Mouse (Mus musculus): ENCODE results near the gene Gse1. TPM values are rescaled to one million over a fixed set of nuclear protein-coding genes. Genes with fewer than 3 reads are reported as not detected.

Gene Gse1
- polyA plus RNA-seq, 1 experiment from 2014 or later, result 20.7 TPM

- H3K36me3 ChIP-seq (ENCODE audit: control insufficient read depth, insufficient read depth, low read length), result no peaks in the 10 kb centered on the region
- ATAC-seq (ENCODE audit: low FRiP score), result no peak
- no peak overlapping the region for H3K27ac ChIP-seq (ENCODE audit: low read depth, low read length)
- H3K4me3 ChIP-seq (ENCODE audit: low read depth, low read length), result no peak overlapping the region
- H3K4me1 ChIP-seq (ENCODE audit: control insufficient read depth, insufficient read depth, low read length), result peaks cover 8% of the 10 kb centered on the region
- WGBS, result 84% methylated on average over 5 of the region's 5 CpGs
- no peaks in the 10 kb centered on the region for H3K27me3 ChIP-seq (ENCODE audit: control insufficient read depth, insufficient read depth, low read length)
- H3K4me2 ChIP-seq, result no peak overlapping the region
- no peak for DNase-seq (ENCODE audit: low spot score, missing footprints)
- H3K9ac ChIP-seq (ENCODE audit: low read length), result no peak overlapping the region
- no peaks in the 10 kb centered on the region for H3K9me3 ChIP-seq (ENCODE audit: control insufficient read depth, low read length)
Observed at GRCm38 (mm10) chr8:120247618-120248017, 19.4 kb downstream of the Gse1 start.

GRCm38 (mm10) chr8:120248031-120248430 is 19.8 kb downstream of the Gse1 start:
- Histone ChIP-seq H3K27me3 (ENCODE audit: control insufficient read depth, insufficient read depth, low read length) (no peaks in the 10 kb centered on the region), H3K4me1 (ENCODE audit: control insufficient read depth, insufficient read depth, low read length) (peaks cover 8% of the 10 kb centered on the region), H3K9ac (ENCODE audit: low read length) (no peak overlapping the region), H3K9me3 (ENCODE audit: control insufficient read depth, low read length) (no peaks in the 10 kb centered on the region), H3K27ac (ENCODE audit: low read depth, low read length) (no peak overlapping the region), H3K4me3 (ENCODE audit: low read depth, low read length) (no peak overlapping the region), H3K4me2 (no peak overlapping the region), H3K36me3 (ENCODE audit: control insufficient read depth, insufficient read depth, low read length) (no peaks in the 10 kb centered on the region)
- ATAC-seq (ENCODE audit: low FRiP score), result no peak
- DNase-seq (ENCODE audit: low spot score, missing footprints), result no peak
- WGBS, result 91% methylated on average over 7 of the region's 7 CpGs

DNA sequence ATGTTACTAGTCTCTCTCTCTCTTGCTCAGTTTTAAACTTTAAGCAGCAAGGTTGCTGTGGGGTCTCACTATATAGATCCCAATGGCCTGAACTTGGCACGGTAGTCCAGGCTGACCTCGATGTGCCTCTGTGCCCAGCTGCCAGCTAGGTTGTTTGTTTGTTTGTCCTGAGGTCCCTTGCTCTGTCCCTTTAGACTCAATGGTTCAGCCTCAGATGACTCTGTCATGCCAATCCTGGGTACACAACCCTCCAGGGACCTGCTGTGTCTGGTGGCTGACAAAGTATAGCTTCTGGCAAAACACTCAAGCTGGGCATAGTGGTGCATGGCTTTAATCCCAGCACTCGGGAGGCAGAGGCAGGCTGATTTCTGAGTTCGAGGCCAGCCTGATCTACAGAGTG is 20.2 kb downstream of the Gse1 start:
- H3K9me3 ChIP-seq (ENCODE audit: control insufficient read depth, low read length), result no peaks in the 10 kb centered on the region
- no peak for DNase-seq (ENCODE audit: low spot score, missing footprints)
- no peak overlapping the region for H3K4me3 ChIP-seq (ENCODE audit: low read depth, low read length)
- no peak overlapping the region for H3K27ac ChIP-seq (ENCODE audit: low read depth, low read length)
- no peaks in the 10 kb centered on the region for H3K27me3 ChIP-seq (ENCODE audit: control insufficient read depth, insufficient read depth, low read length)
- no peak for ATAC-seq (ENCODE audit: low FRiP score)
- peaks cover 8% of the 10 kb centered on the region for H3K4me1 ChIP-seq (ENCODE audit: control insufficient read depth, insufficient read depth, low read length)
- no peak overlapping the region for H3K4me2 ChIP-seq
- H3K36me3 ChIP-seq (ENCODE audit: control insufficient read depth, insufficient read depth, low read length), result no peaks in the 10 kb centered on the region
- H3K9ac ChIP-seq (ENCODE audit: low read length), result no peak overlapping the region
- WGBS, result 94% methylated on average over 4 of the region's 4 CpGs

- 73% methylated on average over 9 of the region's 9 CpGs for WGBS
- DNase-seq (ENCODE audit: low spot score, missing footprints) (no peak), ATAC-seq (ENCODE audit: low FRiP score) (no peak)
- no peaks in the 10 kb centered on the region for H3K36me3 ChIP-seq (ENCODE audit: control insufficient read depth, insufficient read depth, low read length)
- no peak overlapping the region for H3K4me2 ChIP-seq
- no peak overlapping the region for H3K27ac ChIP-seq (ENCODE audit: low read depth, low read length)
- H3K27me3 ChIP-seq (ENCODE audit: control insufficient read depth, insufficient read depth, low read length), result no peaks in the 10 kb centered on the region
- H3K4me3 ChIP-seq (ENCODE audit: low read depth, low read length), result no peak overlapping the region
- H3K4me1 ChIP-seq (ENCODE audit: control insufficient read depth, insufficient read depth, low read length), result peaks cover 13% of the 10 kb centered on the region
- no peak overlapping the region for H3K9ac ChIP-seq (ENCODE audit: low read length)
- H3K9me3 ChIP-seq (ENCODE audit: control insufficient read depth, low read length), result no peaks in the 10 kb centered on the region
Observed at GRCm38 (mm10) chr8:120249800-120250336, 21.6 kb downstream of the Gse1 start.

DNA sequence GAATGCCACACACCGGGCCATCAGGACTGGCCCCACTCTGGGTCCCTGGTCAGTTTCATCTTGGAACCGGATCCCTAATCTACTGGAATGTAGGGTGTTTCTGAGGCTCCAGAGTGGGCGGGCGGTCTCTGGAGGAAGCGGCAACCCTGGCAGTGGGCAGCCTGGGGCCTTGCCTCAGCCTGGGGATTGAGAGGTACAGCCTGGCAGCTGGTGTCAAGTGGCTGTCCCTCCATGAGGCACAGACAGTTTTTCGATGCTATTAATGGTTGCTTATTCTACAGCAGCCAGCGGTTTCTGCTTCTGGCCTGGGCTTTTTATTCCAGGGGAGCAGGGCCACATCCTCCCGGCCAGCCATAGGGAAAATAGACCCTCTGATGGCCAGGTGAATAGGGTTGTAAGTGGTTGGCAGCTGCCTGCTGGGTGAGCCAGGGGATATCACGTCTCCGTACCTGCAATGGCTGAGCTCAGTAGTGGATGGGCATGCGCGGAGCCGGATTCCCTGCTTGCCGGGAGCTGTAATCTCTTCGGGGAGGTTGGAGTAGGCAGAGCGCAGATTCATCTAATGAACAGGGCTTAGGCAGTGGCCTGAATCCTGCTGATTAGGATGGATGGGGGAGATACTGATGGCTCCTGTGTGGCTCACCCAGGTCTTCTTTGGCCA is 22.6 kb downstream of the Gse1 start:
- H3K36me3 ChIP-seq (ENCODE audit: control insufficient read depth, insufficient read depth, low read length), result no peaks in the 10 kb centered on the region
- DNase-seq (ENCODE audit: low spot score, missing footprints) (no peak), ATAC-seq (ENCODE audit: low FRiP score) (no peak)
- no peaks in the 10 kb centered on the region for H3K9me3 ChIP-seq (ENCODE audit: control insufficient read depth, low read length)
- peak overlapping the region; percentile 57; the same call in 1 of the 2 replicates for H3K27ac ChIP-seq (ENCODE audit: low read depth, low read length)
- H3K4me1 ChIP-seq (ENCODE audit: control insufficient read depth, insufficient read depth, low read length), result peaks cover 13% of the 10 kb centered on the region
- no peaks in the 10 kb centered on the region for H3K27me3 ChIP-seq (ENCODE audit: control insufficient read depth, insufficient read depth, low read length)
- peak overlapping the region; percentile 2; the same call in 1 of the 2 replicates for H3K9ac ChIP-seq (ENCODE audit: low read length)
- no peak overlapping the region for H3K4me3 ChIP-seq (ENCODE audit: low read depth, low read length)
- 72% methylated on average over 16 of the region's 16 CpGs for WGBS
- H3K4me2 ChIP-seq, result no peak overlapping the region

DNA sequence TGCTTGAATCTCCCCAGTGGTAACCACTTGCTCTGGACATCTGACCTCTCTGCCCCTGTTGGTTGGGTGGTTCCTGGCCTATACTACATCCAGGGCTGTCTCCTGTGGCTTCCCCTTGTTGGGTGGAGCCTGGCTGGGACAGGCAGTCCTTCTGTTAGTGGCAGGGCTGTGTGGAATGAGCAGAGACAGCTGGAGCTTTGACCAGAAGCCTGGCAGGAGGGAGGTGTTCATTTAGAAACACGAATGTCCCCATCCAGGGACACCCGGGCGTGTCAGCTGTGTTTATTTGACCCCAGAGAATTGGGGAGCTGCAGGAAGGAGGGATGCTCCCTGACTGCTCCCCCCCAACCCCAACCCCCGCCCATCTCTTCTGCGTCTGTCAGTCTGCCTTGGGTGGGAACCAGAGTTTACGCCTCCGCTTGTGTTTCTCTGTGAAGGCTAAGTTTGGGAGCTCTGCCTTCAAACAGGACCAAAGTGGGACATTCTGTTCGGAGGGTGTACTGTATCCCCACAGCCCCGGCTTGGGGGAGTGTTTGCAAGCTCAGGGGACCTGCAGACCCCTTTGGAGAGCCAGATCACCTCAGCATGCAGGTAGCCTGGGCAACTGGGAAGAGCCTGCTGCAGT is 23.3 kb downstream of the Gse1 start:
- DNase-seq (ENCODE audit: low spot score, missing footprints) (no peak), ATAC-seq (ENCODE audit: low FRiP score) (no peak)
- H3K36me3 ChIP-seq (ENCODE audit: control insufficient read depth, insufficient read depth, low read length), result no peaks in the 10 kb centered on the region
- WGBS, result 63% methylated on average over 9 of the region's 9 CpGs
- H3K9ac ChIP-seq (ENCODE audit: low read length), result peak overlapping the region; percentile 31; the same call in 1 of the 2 replicates
- no peak overlapping the region for H3K4me3 ChIP-seq (ENCODE audit: low read depth, low read length)
- no peaks in the 10 kb centered on the region for H3K27me3 ChIP-seq (ENCODE audit: control insufficient read depth, insufficient read depth, low read length)
- H3K9me3 ChIP-seq (ENCODE audit: control insufficient read depth, low read length), result no peaks in the 10 kb centered on the region
- peaks cover 13% of the 10 kb centered on the region for H3K4me1 ChIP-seq (ENCODE audit: control insufficient read depth, insufficient read depth, low read length)
- H3K27ac ChIP-seq (ENCODE audit: low read depth, low read length), result peak overlapping the region; percentile 57; the same call in 1 of the 2 replicates
- no peak overlapping the region for H3K4me2 ChIP-seq

DNA sequence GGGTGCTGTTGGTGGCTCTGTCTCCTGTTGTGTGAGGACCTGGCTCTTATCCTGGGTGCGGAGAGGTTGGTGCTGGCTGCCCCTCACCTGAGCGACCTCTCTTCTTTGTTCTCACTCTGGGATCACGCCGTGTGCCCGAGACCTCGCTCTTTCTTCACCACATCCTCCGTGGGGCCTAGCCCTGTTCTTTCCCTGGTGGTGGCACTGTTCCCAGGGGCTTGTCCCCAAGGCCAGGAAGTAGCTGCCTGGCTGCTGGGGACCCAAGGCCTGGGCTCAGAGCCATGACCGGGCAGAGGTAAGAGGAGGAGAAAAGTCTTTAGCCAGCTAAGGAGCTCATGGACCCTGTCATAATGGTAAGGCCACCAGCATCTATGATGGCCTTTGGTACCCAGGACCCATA is 25.4 kb downstream of the Gse1 start:
- DNase-seq (ENCODE audit: low spot score, missing footprints) (peak; percentile 76), ATAC-seq (ENCODE audit: low FRiP score) (no peak)
- Histone ChIP-seq H3K36me3 (ENCODE audit: control insufficient read depth, insufficient read depth, low read length) (no peaks in the 10 kb centered on the region), H3K4me2 (no peak overlapping the region), H3K9ac (ENCODE audit: low read length) (no peak overlapping the region), H3K9me3 (ENCODE audit: control insufficient read depth, low read length) (no peaks in the 10 kb centered on the region), H3K27me3 (ENCODE audit: control insufficient read depth, insufficient read depth, low read length) (no peaks in the 10 kb centered on the region), H3K4me3 (ENCODE audit: low read depth, low read length) (no peak overlapping the region), H3K4me1 (ENCODE audit: control insufficient read depth, insufficient read depth, low read length) (peaks cover 15% of the 10 kb centered on the region), H3K27ac (ENCODE audit: low read depth, low read length) (no peak overlapping the region)
- WGBS, result 89% methylated on average over 8 of the region's 8 CpGs

DNA sequence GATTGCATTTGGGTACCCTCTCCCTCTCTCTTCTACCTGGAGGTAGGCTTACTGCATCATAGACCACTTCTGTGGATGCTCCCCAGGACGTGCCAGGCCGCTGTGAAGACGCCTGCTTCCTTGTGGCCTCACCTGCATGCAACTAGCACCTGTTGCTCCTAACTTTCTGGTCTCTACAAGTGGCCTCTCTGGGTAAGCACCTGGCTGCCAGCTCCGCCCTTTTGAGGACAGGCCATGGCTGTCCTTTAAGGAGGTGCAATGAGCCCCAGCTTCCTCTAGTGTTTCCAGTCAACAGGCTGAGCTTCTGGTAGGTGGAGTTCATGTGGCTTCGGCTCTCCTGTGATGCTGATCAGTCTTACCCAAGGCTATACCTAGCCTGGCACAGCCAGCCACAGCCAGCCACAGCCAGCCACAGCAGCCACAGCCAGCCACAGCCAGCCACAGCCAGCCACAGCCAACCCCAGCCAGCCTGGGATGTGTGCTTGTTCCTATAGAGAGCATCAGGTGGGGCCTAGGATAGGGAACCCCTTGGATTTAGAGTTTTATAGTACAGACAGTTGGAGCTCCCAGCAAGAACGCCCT is 27.2 kb downstream of the Gse1 start:
- no peaks in the 10 kb centered on the region for H3K36me3 ChIP-seq (ENCODE audit: control insufficient read depth, insufficient read depth, low read length)
- no peaks in the 10 kb centered on the region for H3K9me3 ChIP-seq (ENCODE audit: control insufficient read depth, low read length)
- WGBS, result 85% methylated on average over 6 of the region's 6 CpGs
- no peak overlapping the region for H3K9ac ChIP-seq (ENCODE audit: low read length)
- H3K4me1 ChIP-seq (ENCODE audit: control insufficient read depth, insufficient read depth, low read length), result peaks cover 14% of the 10 kb centered on the region
- DNase-seq (ENCODE audit: low spot score, missing footprints) (no peak), ATAC-seq (ENCODE audit: low FRiP score) (no peak)
- H3K27ac ChIP-seq (ENCODE audit: low read depth, low read length), result no peak overlapping the region
- no peak overlapping the region for H3K4me2 ChIP-seq
- H3K4me3 ChIP-seq (ENCODE audit: low read depth, low read length), result no peak overlapping the region
- no peaks in the 10 kb centered on the region for H3K27me3 ChIP-seq (ENCODE audit: control insufficient read depth, insufficient read depth, low read length)

GRCm38 (mm10) chr8:120256958-120257357 is 28.7 kb downstream of the Gse1 start:
- Histone ChIP-seq H3K4me3 (ENCODE audit: low read depth, low read length) (no peak overlapping the region), H3K4me1 (ENCODE audit: control insufficient read depth, insufficient read depth, low read length) (peaks cover 20% of the 10 kb centered on the region), H3K9ac (ENCODE audit: low read length) (no peak overlapping the region), H3K27me3 (ENCODE audit: control insufficient read depth, insufficient read depth, low read length) (no peaks in the 10 kb centered on the region), H3K4me2 (no peak overlapping the region), H3K36me3 (ENCODE audit: control insufficient read depth, insufficient read depth, low read length) (no peaks in the 10 kb centered on the region), H3K27ac (ENCODE audit: low read depth, low read length) (no peak overlapping the region), H3K9me3 (ENCODE audit: control insufficient read depth, low read length) (no peaks in the 10 kb centered on the region)
- 57% methylated on average over 6 of the region's 6 CpGs for WGBS
- no peak for ATAC-seq (ENCODE audit: low FRiP score)
- DNase-seq (ENCODE audit: low spot score, missing footprints), result peak; percentile 81
